Mouse (Mus musculus): ENCODE data around the gene Pcmt1.

The Pcmt1 gene

DNA sequence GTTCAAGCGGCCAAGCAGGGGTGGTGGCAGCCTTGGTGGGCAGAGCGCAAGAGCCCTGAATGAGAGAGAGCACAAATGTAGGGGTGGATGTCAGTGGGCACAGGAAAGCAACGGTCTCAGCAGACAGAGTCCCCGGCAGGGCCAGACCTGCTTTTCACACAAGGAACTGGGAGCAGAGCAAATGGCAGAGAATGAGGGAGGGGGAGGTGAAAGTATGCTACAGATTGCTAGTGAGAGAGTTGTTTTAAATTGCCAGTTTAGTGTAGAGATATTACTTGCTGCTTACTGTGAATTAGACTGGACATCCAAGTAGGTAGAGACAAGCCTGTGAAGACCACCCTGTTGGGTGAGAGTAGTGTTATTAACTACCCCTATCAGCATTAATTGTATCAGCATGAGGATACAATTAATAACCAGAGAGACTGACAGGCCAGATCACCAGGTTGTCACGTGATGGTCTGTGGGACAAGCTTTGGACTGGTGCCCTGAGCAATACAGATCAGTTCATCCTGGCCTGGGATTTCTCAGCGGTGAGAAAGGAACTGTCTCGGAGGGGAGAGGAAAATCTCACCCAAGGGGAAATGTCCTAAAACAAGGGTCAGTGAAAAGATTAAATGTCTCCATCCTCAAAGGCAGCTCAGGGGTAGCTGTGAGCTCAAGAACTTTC lies 97.9 kb downstream of the Pcmt1 start:
- peak; percentile 46 for DNase-seq

DNA sequence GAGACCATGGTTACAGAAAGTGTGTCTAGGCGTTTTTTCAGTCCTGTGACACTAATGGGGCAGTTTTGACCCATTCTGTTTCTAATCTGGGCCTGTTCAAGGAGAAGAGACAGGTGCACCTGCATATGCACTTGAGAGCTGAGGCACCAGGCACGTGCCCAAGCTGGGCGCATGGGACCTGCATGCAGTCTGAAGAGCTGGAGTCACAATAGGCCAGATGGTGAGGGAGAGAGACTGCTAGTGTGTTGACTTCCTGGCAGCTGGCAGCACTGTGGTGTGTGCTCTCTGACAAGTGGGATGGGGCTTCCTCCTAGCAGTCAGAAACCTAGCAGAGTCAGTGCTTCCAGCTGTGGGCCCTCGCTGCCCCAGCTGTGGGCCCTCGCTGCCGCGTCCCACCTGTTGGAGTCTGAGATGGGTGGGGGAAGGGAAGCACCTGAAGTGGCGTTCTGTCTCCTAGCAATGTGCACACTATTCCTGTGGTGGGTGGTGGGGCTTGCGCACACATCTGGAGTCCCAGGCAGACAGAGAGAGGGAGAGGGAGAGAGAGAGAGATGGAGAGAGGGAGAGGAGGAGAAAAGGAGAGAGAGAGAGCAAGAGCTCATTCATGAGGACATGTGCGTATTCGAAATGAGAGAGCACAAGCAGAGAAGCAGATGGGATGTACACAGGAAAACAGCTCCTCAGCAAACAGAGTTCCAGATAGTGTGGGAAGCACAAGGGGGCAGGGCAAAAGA lies 98.6 kb downstream of the Pcmt1 start:
- DNase-seq = peak; percentile 63

DNA sequence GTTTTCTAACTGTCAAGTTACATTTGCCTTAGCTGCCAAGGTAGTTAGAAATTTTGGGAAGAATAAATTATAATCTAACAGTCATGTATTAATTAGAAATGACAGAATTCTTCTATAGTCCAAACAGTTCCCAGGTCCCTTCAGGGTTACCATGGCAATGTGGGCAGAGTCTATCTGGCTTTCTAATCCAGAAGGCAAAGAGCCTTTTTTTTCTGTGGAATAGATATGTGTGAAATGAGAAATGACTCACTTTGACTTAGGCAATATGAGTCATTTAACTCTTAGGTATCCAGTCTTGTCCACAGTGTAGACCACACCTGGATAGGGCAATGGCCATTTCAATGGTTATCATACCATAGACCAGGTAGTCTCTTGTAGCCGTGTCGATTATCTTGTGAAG lies 99.5 kb downstream of the Pcmt1 start:
- peak; percentile 30 for DNase-seq

Data from layer of hippocampus, adult 9-11 months (tissue).